Mouse (Mus musculus) midbrain, embryonic 11.5 days (tissue): ENCODE data around the gene Dvl1. TPM values are rescaled to one million over a fixed set of nuclear protein-coding genes. Genes with fewer than 3 reads are reported as not detected.

Experiments
- ATAC-seq: fragments of 200-750 bp; cut with Nextera tagmentation; 2 replicates; pipeline ENCODE4 v1.8.0; 2017; ENCODE audit warnings: moderate TSS enrichment, moderate library complexity; ENCODE audit not compliant: low FRiP score
- DNase-seq: peaks from one replicate; pipeline ENCODE4 v3.0.0; 2015; ENCODE audit warnings: low spot score; ENCODE audit errors: missing footprints
- H3K27ac ChIP-seq: fragments of 300-500 bp; sonication (generic); 2 replicates; pipeline ENCODE4 v1.5.1; 2014; ENCODE audit warnings: low read depth, low read length
- H3K27me3 ChIP-seq: fragments of 300-500 bp; sonication (generic); 2 replicates; pipeline ENCODE4 v1.6.1; 2014; ENCODE audit warnings: mild to moderate bottlenecking, low read length, moderate library complexity, mixed read lengths; ENCODE audit not compliant: control insufficient read depth, insufficient read depth
- H3K36me3 ChIP-seq: fragments of 300-500 bp; sonication (generic); 2 replicates; pipeline ENCODE4 v1.6.1; 2014; ENCODE audit warnings: mild to moderate bottlenecking, low read length, moderate library complexity, mixed read lengths; ENCODE audit not compliant: control insufficient read depth, insufficient read depth
- H3K4me1 ChIP-seq: fragments of 300-500 bp; sonication (generic); 2 replicates; pipeline ENCODE4 v1.6.1; 2014; ENCODE audit warnings: low read length; ENCODE audit not compliant: control insufficient read depth, insufficient read depth
- H3K4me2 ChIP-seq: fragments of 300-500 bp; sonication (generic); 2 replicates; pipeline ENCODE4 v1.6.1; 2014; ENCODE audit warnings: mild to moderate bottlenecking, moderate library complexity
- H3K4me3 ChIP-seq: fragments of 300-500 bp; sonication (generic); 2 replicates; pipeline ENCODE4 v1.5.1; 2014; ENCODE audit warnings: low read depth, low read length
- H3K9ac ChIP-seq: fragments of 300-500 bp; sonication (generic); 2 replicates; pipeline ENCODE4 v1.6.1; 2014; ENCODE audit warnings: low read length
- H3K9me3 ChIP-seq: fragments of 300-500 bp; sonication (generic); 2 replicates; pipeline ENCODE4 v1.6.1; 2016; ENCODE audit warnings: low read length; ENCODE audit not compliant: control insufficient read depth
- WGBS: fragments of 180-500 bp; shearing (Covaris S2); extraction: QIAGEN DNeasy Blood & Tissue Kit; methylation state at CpG from one replicate; pipeline ENCODE4 v1.1.7; 2014; 5-methylcytosine and 5-hydroxymethylcytosine counted together
- polyA plus RNA-seq: library from polyadenylated mRNA; unstranded; fragments of >200 nt; fragmentation: Nextera tagmentation; extraction: Ambion mirVana; gene quantifications from 2 replicates; pipeline ENCODE4 v1.2.1, GENCODE M21; 2014

The Dvl1 gene
- polyA plus RNA-seq, 1 experiment from 2014 or later = 10.7 TPM

- Histone ChIP-seq H3K9me3 (no peaks in the 10 kb centered on the region), H3K27me3 (no peaks in the 10 kb centered on the region), H3K4me2 (no peak overlapping the region), H3K4me3 (no peak overlapping the region), H3K27ac (no peak overlapping the region), H3K4me1 (no peaks in the 10 kb centered on the region), H3K9ac (no peak overlapping the region), H3K36me3 (peaks cover 6% of the 10 kb centered on the region; the same call in 1 of the 2 replicates)
- 90% methylated on average over 12 of the region's 12 CpGs for WGBS
- no peak for DNase-seq
- no peak for ATAC-seq
These were observed 8.9 kb downstream of the Dvl1 start for GRCm38 (mm10) chr4:155856071-155856470.

- Histone ChIP-seq H3K9me3 (no peaks in the 10 kb centered on the region), H3K27me3 (no peaks in the 10 kb centered on the region), H3K36me3 (peaks cover 9% of the 10 kb centered on the region; the same call in 1 of the 2 replicates), H3K9ac (no peak overlapping the region), H3K4me3 (no peak overlapping the region), H3K4me2 (no peak overlapping the region), H3K27ac (no peak overlapping the region), H3K4me1 (no peaks in the 10 kb centered on the region)
- 91% methylated on average over 3 of the region's 3 CpGs for WGBS
- DNase-seq (no peak), ATAC-seq (no peak)
These were observed 9.7 kb downstream of the Dvl1 start for GRCm38 (mm10) chr4:155856881-155857280.

GRCm38 (mm10) chr4:155859318-155859717 is 12.1 kb downstream of the Dvl1 start:
- no peak for ATAC-seq
- WGBS = 31% methylated on average over 13 of the region's 13 CpGs
- Histone ChIP-seq H3K4me1 (no peaks in the 10 kb centered on the region), H3K4me2 (no peak overlapping the region), H3K27me3 (no peaks in the 10 kb centered on the region), H3K4me3 (no peak overlapping the region), H3K9me3 (no peaks in the 10 kb centered on the region), H3K27ac (no peak overlapping the region), H3K36me3 (peaks cover 9% of the 10 kb centered on the region; the same call in 1 of the 2 replicates), H3K9ac (no peak overlapping the region)
- DNase-seq = no peak

GRCm38 (mm10) chr4:155861787-155862186 is 14.6 kb downstream of the Dvl1 start:
- no peak overlapping the region for H3K9ac ChIP-seq
- H3K4me3 ChIP-seq = no peak overlapping the region
- no peak for DNase-seq
- ATAC-seq = no peak
- H3K4me2 ChIP-seq = no peak overlapping the region
- no peaks in the 10 kb centered on the region for H3K9me3 ChIP-seq
- H3K27me3 ChIP-seq = no peaks in the 10 kb centered on the region
- WGBS = 89% methylated on average over 7 of the region's 7 CpGs
- peaks cover 9% of the 10 kb centered on the region; the same call in 1 of the 2 replicates for H3K36me3 ChIP-seq
- no peak overlapping the region for H3K27ac ChIP-seq
- no peaks in the 10 kb centered on the region for H3K4me1 ChIP-seq

GRCm38 (mm10) chr4:155863001-155863400 is 15.8 kb downstream of the Dvl1 start, which contains the start of gene Tas1r3:
TSS of gene Tas1r3 (minus strand) at chr4:155863362.
- ATAC-seq = no peak
- H3K4me1 ChIP-seq = no peaks in the 10 kb centered on the region
- peaks cover 9% of the 10 kb centered on the region; the same call in 1 of the 2 replicates for H3K36me3 ChIP-seq
- no peak within 1 kb of the TSS for H3K27ac ChIP-seq
- 79% methylated on average over 5 of the region's 5 CpGs for WGBS
- H3K4me2 ChIP-seq = no peak within 1 kb of the TSS
- H3K27me3 ChIP-seq = no peaks in the 10 kb centered on the region
- no peak within 1 kb of the TSS for H3K9ac ChIP-seq
- no peaks in the 10 kb centered on the region for H3K9me3 ChIP-seq
- DNase-seq = no peak
- H3K4me3 ChIP-seq = no peak within 1 kb of the TSS

GRCm38 (mm10) chr4:155868614-155869298 is 21.6 kb downstream of the Dvl1 start:
- H3K27me3 ChIP-seq = no peaks in the 10 kb centered on the region
- DNase-seq (no peak), ATAC-seq (peak; percentile 1; the same call in 1 of the 2 replicates)
- peak overlapping the region; percentile 81 for H3K4me3 ChIP-seq
- peak overlapping the region; percentile 98 for H3K4me2 ChIP-seq
- 11% methylated on average over 22 of the region's 22 CpGs for WGBS
- peak overlapping the region; percentile 88 for H3K9ac ChIP-seq
- H3K4me1 ChIP-seq = peaks cover 11% of the 10 kb centered on the region
- peaks cover 13% of the 10 kb centered on the region for H3K36me3 ChIP-seq
- H3K9me3 ChIP-seq = no peaks in the 10 kb centered on the region
- H3K27ac ChIP-seq = no peak overlapping the region

- H3K4me2 ChIP-seq = peak within 1 kb of the TSS; percentile 98
- peaks cover 11% of the 10 kb centered on the region for H3K4me1 ChIP-seq
- peak within 1 kb of the TSS; percentile 88 for H3K9ac ChIP-seq
- H3K9me3 ChIP-seq = no peaks in the 10 kb centered on the region
- H3K27me3 ChIP-seq = no peaks in the 10 kb centered on the region
- H3K4me3 ChIP-seq = peak within 1 kb of the TSS; percentile 81
- WGBS = under 1% methylated on average over 63 of the region's 63 CpGs
- DNase-seq (peak; percentile 99), ATAC-seq (peak; percentile 97)
- H3K36me3 ChIP-seq = peaks cover 13% of the 10 kb centered on the region
- peak within 1 kb of the TSS; percentile 35; the same call in 1 of the 2 replicates for H3K27ac ChIP-seq
These were observed 22.3 kb downstream of the Dvl1 start, which contains the start of the genes Cptp and Ints11 for GRCm38 (mm10) chr4:155869317-155870033. TSS of gene Cptp (minus strand) at chr4:155869440. TSS of gene Ints11 (plus strand) at chr4:155869546.

- Histone ChIP-seq H3K4me3 (no peak overlapping the region), H3K4me2 (no peak overlapping the region), H3K9ac (no peak overlapping the region), H3K9me3 (no peaks in the 10 kb centered on the region), H3K36me3 (peaks cover 19% of the 10 kb centered on the region), H3K4me1 (peaks cover 11% of the 10 kb centered on the region), H3K27me3 (no peaks in the 10 kb centered on the region), H3K27ac (no peak overlapping the region)
- ATAC-seq = no peak
- DNase-seq = no peak
- 95% methylated on average over 7 of the region's 7 CpGs for WGBS
These were observed 24.2 kb downstream of the Dvl1 start for GRCm38 (mm10) chr4:155871404-155871803.

- Histone ChIP-seq H3K27me3 (no peaks in the 10 kb centered on the region), H3K4me1 (no peaks in the 10 kb centered on the region), H3K9me3 (no peaks in the 10 kb centered on the region), H3K36me3 (peaks cover 26% of the 10 kb centered on the region), H3K27ac (no peak overlapping the region), H3K4me3 (no peak overlapping the region), H3K9ac (no peak overlapping the region), H3K4me2 (no peak overlapping the region)
- 89% methylated on average over 3 of the region's 3 CpGs for WGBS
- no peak for DNase-seq
- no peak for ATAC-seq
These were observed 36.4 kb downstream of the Dvl1 start for GRCm38 (mm10) chr4:155883587-155883986.
